Mouse (Mus musculus): ENCODE measurements around the gene Ccdc57.

The Ccdc57 gene

DNA sequence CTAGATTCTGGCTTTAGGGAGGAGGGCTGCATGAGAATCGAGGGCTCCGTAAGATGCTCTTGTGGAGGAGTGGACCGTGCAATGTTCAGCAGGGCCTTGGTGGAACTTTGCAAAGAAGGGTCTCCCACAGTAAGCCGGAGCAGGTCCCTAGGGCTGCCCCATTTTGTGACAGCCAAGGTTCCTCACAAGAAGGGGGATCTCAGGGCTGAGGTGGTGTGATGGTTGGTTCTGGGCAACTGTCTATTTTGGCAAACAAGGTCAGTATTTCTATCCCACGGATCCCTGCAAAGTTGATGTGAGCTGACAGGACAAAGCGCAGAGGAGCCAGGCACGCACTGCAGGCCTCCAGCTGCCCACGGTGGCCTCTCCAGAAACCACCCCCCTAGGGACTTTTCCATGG, 18.6 kb upstream of the Ccdc57 start:
- DNase-seq, result peak; percentile 36

- peak; percentile 90 for DNase-seq
Observed at GRCm38 (mm10) chr11:120950281-120951202, 17.9 kb upstream of the Ccdc57 start.

DNA sequence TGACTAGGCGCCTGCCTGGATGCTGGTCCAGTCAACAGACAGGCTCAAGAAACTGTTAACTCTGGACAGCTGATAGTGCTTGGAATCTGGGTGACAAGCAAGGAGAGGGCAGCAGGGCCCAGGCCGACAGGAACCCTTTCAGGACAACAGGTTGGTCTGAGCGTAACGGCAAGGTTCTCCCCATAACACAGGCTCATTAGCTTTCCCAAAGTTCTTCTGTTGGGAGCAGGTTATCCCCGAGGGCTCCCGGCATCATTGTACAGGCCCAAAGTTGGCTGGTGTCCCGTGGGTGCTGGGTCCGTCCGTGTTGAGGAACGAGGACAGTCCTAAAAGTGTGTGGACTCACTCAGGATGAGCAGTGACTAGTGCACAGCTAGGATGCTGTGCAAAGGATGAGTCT, 17.2 kb upstream of the Ccdc57 start:
- no peak for DNase-seq

GRCm38 (mm10) chr11:120948861-120949851, 16.5 kb upstream of the Ccdc57 start:
- DNase-seq, result no peak

- no peak for DNase-seq
Observed at GRCm38 (mm10) chr11:120948328-120948727, 15.7 kb upstream of the Ccdc57 start, which contains the start of gene Slc16a3. Gene Slc16a3 (plus strand): TSS chr11:120948480.

GRCm38 (mm10) chr11:120945926-120946325, 13.3 kb upstream of the Ccdc57 start:
- DNase-seq, result no peak

- DNase-seq, result no peak
Observed at GRCm38 (mm10) chr11:120945266-120945665, 12.6 kb upstream of the Ccdc57 start.

DNA sequence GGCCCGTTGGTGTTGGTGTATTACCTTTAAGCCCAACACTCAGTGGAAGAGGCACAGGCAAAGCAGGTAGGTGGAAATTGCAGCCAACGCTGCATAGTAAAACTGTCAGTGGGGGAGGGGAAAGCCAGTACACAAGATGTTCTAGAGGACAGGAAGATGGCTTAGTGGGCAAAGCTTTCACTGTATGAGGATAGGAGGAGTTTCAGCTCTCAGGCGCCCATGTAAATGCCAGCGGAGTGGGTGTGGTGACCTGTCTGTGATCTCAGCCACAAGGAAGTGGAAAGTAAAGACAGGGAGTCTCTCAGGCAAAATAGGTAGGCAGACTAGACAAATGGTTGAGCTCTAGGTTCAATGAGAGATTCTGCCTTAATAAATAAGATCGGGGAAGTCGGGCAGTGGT, 8.3 kb upstream of the Ccdc57 start:
- DNase-seq, result no peak

GRCm38 (mm10) chr11:120939712-120940341, 7.2 kb upstream of the Ccdc57 start:
- no peak for DNase-seq

DNA sequence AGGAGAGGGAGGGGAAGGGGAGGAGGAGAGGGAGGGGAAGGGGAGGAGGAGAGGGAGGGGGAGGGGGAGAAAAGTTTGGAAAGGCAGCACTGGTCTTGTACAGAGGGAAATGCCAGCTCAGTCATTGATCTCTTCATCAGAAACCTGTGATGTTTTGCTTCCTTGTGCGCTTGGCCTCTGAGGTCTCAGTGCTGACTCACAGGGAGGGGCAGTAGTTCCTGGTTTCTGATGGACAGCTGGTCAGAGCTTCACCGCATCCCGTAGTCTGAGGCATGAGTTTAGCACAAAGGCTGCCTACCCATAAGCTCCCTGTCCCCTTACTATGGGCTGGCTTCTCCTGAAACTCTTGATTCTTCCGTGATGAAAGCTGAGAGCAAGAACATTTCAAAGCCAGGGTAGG, 6.1 kb upstream of the Ccdc57 start:
- no peak for DNase-seq

DNA sequence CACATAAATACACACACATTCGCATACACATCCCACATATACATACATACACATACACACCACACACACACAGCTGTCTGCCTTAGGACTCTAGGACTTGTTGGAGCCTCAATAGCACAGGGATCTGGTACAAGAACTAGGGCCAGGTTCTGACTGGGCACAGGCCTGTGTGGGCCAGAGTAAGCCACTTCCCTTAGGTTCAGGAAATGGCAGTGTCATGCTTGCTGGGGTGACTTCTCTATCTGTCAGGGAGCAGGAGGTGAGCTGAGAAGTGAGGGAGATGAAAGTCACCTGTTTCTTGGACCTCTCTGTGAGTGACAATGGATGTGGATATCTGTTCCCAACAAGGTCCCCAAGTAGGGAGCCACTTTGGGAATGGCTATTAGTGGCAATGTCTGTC, 5.3 kb upstream of the Ccdc57 start:
- DNase-seq, result no peak

GRCm38 (mm10) chr11:120931479-120931878, 1.2 kb downstream of the Ccdc57 start:
- DNase-seq, result no peak

DNA sequence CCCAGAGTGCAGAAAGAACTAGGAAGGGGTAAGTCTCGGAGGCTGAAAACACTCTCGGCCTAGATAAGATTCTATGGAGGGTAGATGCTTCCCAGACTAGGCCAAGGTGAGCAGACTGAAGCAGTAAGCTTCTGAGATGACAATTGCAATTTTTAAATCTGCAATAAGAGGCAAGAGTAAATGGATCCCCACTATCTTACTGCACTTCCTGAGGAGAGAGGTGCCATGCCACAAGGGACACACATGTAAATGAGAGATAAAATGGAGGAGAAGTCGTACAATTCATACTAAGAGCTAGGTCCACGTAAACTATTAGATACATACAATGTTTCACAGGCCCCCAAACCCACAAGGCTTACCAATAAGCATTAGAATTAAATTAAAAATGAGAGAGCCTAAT, 4.2 kb downstream of the Ccdc57 start:
- DNase-seq, result no peak

DNA sequence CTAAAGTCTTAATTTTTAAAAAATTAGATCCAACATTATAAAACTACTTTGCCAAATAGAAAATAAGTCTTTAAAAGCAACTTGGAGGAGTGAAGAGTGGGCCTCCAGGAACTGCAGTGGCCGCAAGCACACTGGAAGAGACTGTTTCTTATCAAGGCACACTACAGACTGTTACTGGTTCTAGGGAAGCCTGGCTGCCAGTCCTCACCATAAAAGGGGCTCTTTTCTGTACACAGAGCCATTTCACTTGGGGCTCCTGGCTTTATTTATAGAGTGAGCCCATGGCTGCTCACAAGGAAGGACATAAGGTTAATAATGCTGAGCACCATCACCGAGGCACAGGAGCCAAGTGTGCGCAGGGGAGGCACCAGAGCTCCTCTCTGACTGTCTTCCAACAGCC, 10.1 kb downstream of the Ccdc57 start:
- DNase-seq, result no peak

DNA sequence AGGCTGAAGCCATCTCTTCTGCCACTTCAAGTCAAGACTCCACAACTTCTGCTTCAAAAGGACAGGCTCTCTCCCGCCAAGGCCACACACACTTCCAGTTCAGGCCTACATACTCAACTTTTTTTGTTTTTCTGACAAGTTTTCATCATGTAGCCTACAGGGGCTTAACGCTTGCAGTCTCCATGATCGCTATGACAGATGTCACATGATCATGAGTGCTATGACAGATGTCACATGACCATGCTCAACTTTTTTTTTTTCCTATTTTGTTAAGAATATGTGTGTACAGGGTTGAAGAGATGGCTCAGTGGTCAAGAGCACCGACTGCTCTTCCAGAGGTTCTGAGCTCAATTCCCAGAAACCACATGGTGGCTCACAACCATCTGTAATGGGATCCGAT, 14.9 kb downstream of the Ccdc57 start:
- no peak for DNase-seq

GRCm38 (mm10) chr11:120916477-120916876, 16.2 kb downstream of the Ccdc57 start:
- no peak for DNase-seq

DNA sequence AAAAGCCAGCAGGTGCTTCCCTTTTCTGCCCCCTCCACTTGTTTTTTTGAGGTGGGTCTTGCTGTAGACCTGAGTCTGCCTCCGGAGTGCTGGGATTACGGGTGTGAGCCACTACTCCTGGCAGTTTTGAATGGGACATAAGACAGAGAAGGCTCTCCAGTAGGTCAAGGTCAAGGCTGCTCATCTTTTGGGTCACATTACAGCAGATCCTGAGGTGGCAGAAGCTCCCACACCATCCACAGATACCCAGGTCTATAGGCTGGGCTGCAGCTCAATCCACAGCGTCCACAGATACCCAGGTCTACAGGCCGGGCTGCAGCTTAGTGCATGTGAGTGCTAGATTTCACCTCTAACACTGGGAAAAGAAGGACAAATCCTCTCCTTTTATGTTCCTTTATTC, 18.9 kb downstream of the Ccdc57 start:
- no peak for DNase-seq

GRCm38 (mm10) chr11:120905430-120905873, 27.2 kb downstream of the Ccdc57 start:
- peak; percentile 72 for DNase-seq

DNA sequence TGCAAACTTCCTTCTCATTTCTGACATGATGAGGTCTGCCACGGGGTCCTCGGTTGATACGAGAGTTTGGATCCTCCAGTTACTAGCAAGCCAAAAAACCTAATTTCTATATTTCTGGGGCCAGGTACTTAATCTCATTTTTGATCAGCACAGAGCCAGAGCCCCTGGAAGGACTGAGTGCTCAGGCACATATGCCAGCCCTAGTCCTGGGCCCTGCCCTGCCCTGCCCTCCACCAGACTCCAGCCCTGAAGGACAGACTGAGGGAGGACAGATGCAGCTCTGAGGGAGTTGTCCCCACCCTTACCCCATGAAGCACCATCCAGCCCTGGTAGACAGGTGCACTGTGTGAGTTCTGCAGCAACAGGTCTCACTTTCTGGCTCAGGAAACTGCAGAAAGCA, 28.1 kb downstream of the Ccdc57 start:
- DNase-seq, result no peak

- no peak for DNase-seq
Observed at GRCm38 (mm10) chr11:120903159-120903850, 29.4 kb downstream of the Ccdc57 start.

DNA sequence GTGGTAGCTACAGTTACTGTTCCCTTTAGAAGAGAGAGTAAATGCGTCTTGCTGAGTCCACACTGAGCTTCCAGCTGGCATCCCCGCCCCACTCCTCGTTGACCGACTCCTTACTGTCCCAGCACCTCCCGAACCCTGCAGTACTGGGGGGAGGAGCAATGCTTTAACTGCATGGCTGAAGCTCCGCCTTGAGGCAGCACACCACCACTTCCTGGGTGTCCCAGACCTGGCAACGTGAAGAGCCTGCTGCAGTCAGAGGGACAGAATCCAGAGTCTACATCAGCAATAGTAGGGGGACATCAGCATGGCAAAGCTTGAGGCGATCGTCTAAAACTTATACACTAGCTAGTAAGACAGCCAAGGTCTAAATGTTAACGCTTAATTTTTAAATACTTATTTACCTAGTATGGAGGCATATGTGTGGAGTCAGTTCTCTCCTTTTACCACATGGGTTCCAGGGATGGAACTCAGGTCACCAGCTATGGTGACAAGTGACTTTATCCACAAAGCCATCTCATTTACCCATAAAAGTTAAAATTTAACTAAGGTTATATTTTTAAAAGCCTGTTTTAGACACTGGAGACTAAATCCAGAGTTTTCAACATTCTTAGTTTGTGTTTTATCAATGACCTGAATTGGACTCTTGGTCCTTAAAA, 30.1 kb downstream of the Ccdc57 start:
- no peak for DNase-seq
